Mouse (Mus musculus): ENCODE data around the gene Gm3029. TPM values are rescaled to one million over a fixed set of nuclear protein-coding genes. Genes with fewer than 3 reads are reported as not detected.

Gm3029 gene
- polyA plus RNA-seq (2017; shearing (Covaris generic)) = not detected

GRCm38 (mm10) chr14:3931456-3931855, at the start of gene Gm3029:
Gm3029 (plus strand) TSS chr14:3931756.

GRCm38 (mm10) chr14:3883872-3884271, 47.7 kb upstream of the Gm3029 start, which contains the start of gene Gm2916:
Gm2916 (plus strand) TSS chr14:3884172.

GRCm38 (mm10) chr14:3963247-3963646, 31.7 kb downstream of the Gm3029 start, which contains the start of gene Gm3095:
Gm3095 (plus strand) TSS chr14:3963547.

Other genes starting within 250 kb of the Gm3029 start
- not detected for gene Gm3043, start 243.0 kb upstream of the Gm3029 start, polyA plus RNA-seq (2017; shearing (Covaris generic))
- under 1 TPM; 0.31 to 0.82 TPM for gene Gm3002, start 121.7 kb upstream of the Gm3029 start, polyA plus RNA-seq (2017; shearing (Covaris generic))
- gene Gm3033, start 85.5 kb upstream of the Gm3029 start, polyA plus RNA-seq (2017; shearing (Covaris generic)) = 1 to 10 TPM in 1 of 2 experiments, not detected in 1; 1.4 TPM
- not detected for gene Gm2916, start 47.6 kb upstream of the Gm3029 start, polyA plus RNA-seq (2017; shearing (Covaris generic))
- not detected for gene Gm3095, start 31.8 kb downstream of the Gm3029 start, polyA plus RNA-seq (2017; shearing (Covaris generic))
- gene Gm3099, start 66.6 kb downstream of the Gm3029 start, polyA plus RNA-seq (2017; shearing (Covaris generic)) = not detected
- 1 to 10 TPM; 1.4 to 4.9 TPM for gene Gm5796, start 92.2 kb downstream of the Gm3029 start, polyA plus RNA-seq (2017; shearing (Covaris generic))
- gene Gm3115, start 152.4 kb downstream of the Gm3029 start, polyA plus RNA-seq (2017; shearing (Covaris generic)) = under 1 TPM; 0.18 to 0.59 TPM
- 1 to 10 TPM; 1.4 to 2.7 TPM for gene Gm8108, start 178.8 kb downstream of the Gm3029 start, polyA plus RNA-seq (2017; shearing (Covaris generic))
- gene Gm3127, start 233.3 kb downstream of the Gm3029 start, polyA plus RNA-seq (2017; shearing (Covaris generic)) = 1 to 10 TPM in 1 of 2 experiments, under 1 TPM in 1; 0.23 to 1.1 TPM